Mouse (Mus musculus) MEL (cell line): ENCODE results near the gene Gtf2e1. TPM values are rescaled to one million over a fixed set of nuclear protein-coding genes. Genes with fewer than 3 reads are reported as not detected.

Experiments
- DNase-seq: peaks from one replicate; pipeline ENCODE4 v3.0.0; 2011; ENCODE audit warnings: low read depth, low spot score
- H3K27ac ChIP-seq: 2 replicates; pipeline ENCODE4 v1.5.1; 2012; ENCODE audit warnings: low read depth, mild to moderate bottlenecking, control low read depth, low read length, moderate library complexity; ENCODE audit not compliant: control insufficient read depth
- H3K27me3 ChIP-seq, 2 experiments: fragments of 150-350 bp in 1 of 2; sonication (generic) in 1 of 2; 2 replicates each; pipeline ENCODE4 v1.6.1; 2012; ENCODE audit warnings: low read length in 2 of 2, mild to moderate bottlenecking in 2 of 2, improper control_type of control experiment in 1 of 2, moderate library complexity in 1 of 2; ENCODE audit not compliant: insufficient read depth in 2 of 2, control insufficient read depth in 1 of 2
- H3K36me3 ChIP-seq, 2 experiments: 2 replicates each; pipeline ENCODE4 v1.6.1; 2012 to 2014; ENCODE audit warnings: low read length in 2 of 2, improper control_type of control experiment in 1 of 2, inconsistent platforms in 1 of 2, mild to moderate bottlenecking in 1 of 2; ENCODE audit not compliant: insufficient read depth in 2 of 2, control insufficient read depth in 1 of 2
- H3K4me1 ChIP-seq, 2 experiments: fragments of 150-350 bp in 1 of 2; sonication (generic) in 1 of 2; 2 replicates each; pipeline ENCODE4 v1.6.1; 2012; ENCODE audit warnings: low read length in 2 of 2, improper control_type of control experiment in 1 of 2, mild to moderate bottlenecking in 1 of 2; ENCODE audit not compliant: insufficient read depth in 2 of 2, control insufficient read depth in 1 of 2
- H3K4me3 ChIP-seq, 2 experiments: fragments of 150-350 bp in 1 of 2; sonication (generic) in 1 of 2; 2 replicates each; pipeline ENCODE4 v1.5.1; 2012; ENCODE audit warnings: low read depth in 2 of 2, low read length in 2 of 2, mild to moderate bottlenecking in 2 of 2, moderate library complexity in 2 of 2, control low read depth in 1 of 2, improper control_type of control experiment in 1 of 2; ENCODE audit not compliant: control insufficient read depth in 1 of 2, insufficient read depth in 1 of 2
- H3K79me2 ChIP-seq: 2 replicates; pipeline ENCODE4 v1.6.1; 2012; ENCODE audit warnings: mild to moderate bottlenecking, low read length, moderate library complexity; ENCODE audit not compliant: control insufficient read depth, poor library complexity, insufficient read depth
- H3K9ac ChIP-seq: 2 replicates; pipeline ENCODE4 v1.6.1; 2012; ENCODE audit warnings: low read depth, mild to moderate bottlenecking, control low read depth, low read length, moderate library complexity; ENCODE audit not compliant: control insufficient read depth, poor library complexity, severe bottlenecking
- H3K9me3 ChIP-seq: fragments of 150-350 bp; sonication (generic); replicated peaks from 2 replicates; pipeline ENCODE4 v1.6.1; 2012; ENCODE audit warnings: mild to moderate bottlenecking, low read length, improper control_type of control experiment, moderate library complexity; ENCODE audit not compliant: insufficient read depth
- CTCF ChIP-seq, 3 experiments: IDR thresholded peaks in 2 of 3; conservative IDR thresholded peaks in 1 of 3; 2 replicates each; pipeline ENCODE4 v1.5.1; 2011 to 2012; ENCODE audit warnings: low read length in 3 of 3, low read depth in 2 of 3, mild to moderate bottlenecking in 2 of 3, improper control_type of control experiment in 1 of 3, inconsistent platforms in 1 of 3, mixed read lengths in 1 of 3, moderate library complexity in 1 of 3; ENCODE audit not compliant: control insufficient read depth in 1 of 3, insufficient read depth in 1 of 3, poor library complexity in 1 of 3, severe bottlenecking in 1 of 3
- ELF1 ChIP-seq: IDR thresholded peaks from 2 replicates; pipeline ENCODE4 v1.6.1; 2014; ENCODE audit warnings: low read depth, mild to moderate bottlenecking, inconsistent platforms, low read length, improper control_type of control experiment, moderate library complexity
- GATA1 ChIP-seq: IDR thresholded peaks from 2 replicates; pipeline ENCODE4 v1.6.1; 2011; ENCODE audit warnings: low read depth, low read length, improper control_type of control experiment
- MAFK ChIP-seq: IDR thresholded peaks from 2 replicates; pipeline ENCODE4 v1.6.1; 2011; ENCODE audit warnings: low read depth, mild to moderate bottlenecking, low read length, improper control_type of control experiment, borderline replicate concordance
- MEF2A ChIP-seq: IDR thresholded peaks from 2 replicates; pipeline ENCODE4 v1.6.1; 2014; ENCODE audit warnings: low read depth, mild to moderate bottlenecking, inconsistent platforms, low read length, improper control_type of control experiment; ENCODE audit not compliant: poor library complexity, insufficient replicate concordance, severe bottlenecking; ENCODE audit errors: extremely low read depth
- MYB ChIP-seq: IDR thresholded peaks from 2 replicates; pipeline ENCODE4 v1.6.1; 2011; ENCODE audit warnings: mild to moderate bottlenecking, low read depth, low read length, improper control_type of control experiment
- MYC ChIP-seq: IDR thresholded peaks from 2 replicates; pipeline ENCODE4 v1.6.1; 2011; ENCODE audit warnings: low read depth, mild to moderate bottlenecking, low read length, improper control_type of control experiment, moderate library complexity
- NELFE ChIP-seq: IDR thresholded peaks from 2 replicates; pipeline ENCODE4 v1.6.1; 2011; ENCODE audit warnings: low read depth, low read length, improper control_type of control experiment
- NRF1 ChIP-seq: IDR thresholded peaks from 2 replicates; pipeline ENCODE4 v1.6.1; 2014; ENCODE audit warnings: low read depth, mild to moderate bottlenecking, inconsistent platforms, low read length, improper control_type of control experiment, moderate library complexity; ENCODE audit not compliant: poor library complexity, insufficient read depth, severe bottlenecking
- POLR2AphosphoS5 ChIP-seq: IDR thresholded peaks from 2 replicates; pipeline ENCODE4 v1.6.1; 2012; ENCODE audit warnings: low read depth, borderline replicate concordance, mild to moderate bottlenecking, inconsistent platforms, low read length, moderate library complexity, mixed read lengths
- RAD21 ChIP-seq: IDR thresholded peaks from 2 replicates; pipeline ENCODE4 v1.6.1; 2011; ENCODE audit warnings: mild to moderate bottlenecking, low read depth, low read length, improper control_type of control experiment
- RCOR1 ChIP-seq: IDR thresholded peaks from 2 replicates; pipeline ENCODE4 v1.6.1; 2012; ENCODE audit warnings: low read depth, mild to moderate bottlenecking, inconsistent platforms, low read length, improper control_type of control experiment
- SMC3 ChIP-seq: IDR thresholded peaks from 2 replicates; pipeline ENCODE4 v1.6.1; 2011; ENCODE audit warnings: low read depth, low read length, improper control_type of control experiment
- TAL1 ChIP-seq: IDR thresholded peaks from 2 replicates; pipeline ENCODE4 v1.6.1; 2012; ENCODE audit warnings: mild to moderate bottlenecking, inconsistent platforms, low read length, moderate library complexity, mixed read lengths
- TBP ChIP-seq: IDR thresholded peaks from 2 replicates; pipeline ENCODE4 v1.8.0; 2011; ENCODE audit warnings: low read depth, low read length, improper control_type of control experiment
- USF2 ChIP-seq, 2 experiments: IDR thresholded peaks; 2 replicates each; pipeline ENCODE4 v1.6.1; 2011 to 2012; ENCODE audit warnings: improper control_type of control experiment in 2 of 2, low read length in 2 of 2, borderline replicate concordance in 1 of 2, inconsistent platforms in 1 of 2, low read depth in 1 of 2, mild to moderate bottlenecking in 1 of 2; ENCODE audit not compliant: insufficient read depth in 1 of 2
- ZMIZ1 ChIP-seq: IDR thresholded peaks from 2 replicates; pipeline ENCODE4 v1.6.1; 2012; ENCODE audit warnings: low read depth, mild to moderate bottlenecking, inconsistent platforms, low read length, improper control_type of control experiment, moderate library complexity
- ZNF384 ChIP-seq: IDR thresholded peaks from 2 replicates; pipeline ENCODE4 v1.6.1; 2012; ENCODE audit warnings: low read depth, mild to moderate bottlenecking, inconsistent platforms, low read length, improper control_type of control experiment
- polyA plus RNA-seq, 2 experiments: library from polyadenylated mRNA; stranded (reverse) in 1 of 2; unstranded in 1 of 2; fragments of >175 nt in 1 of 2; fragments of >200 nt in 1 of 2; gene quantifications; 2 replicates each; pipeline versions ENCODE4 v1.2.1 to v1.2.4; 2012; ENCODE audit warnings: low replicate concordance in 2 of 2, low read depth in 1 of 2; ENCODE audit not compliant: insufficient read length in 2 of 2, insufficient read depth in 1 of 2, missing spikeins in 1 of 2
- total RNA-seq: library from RNA; depleted of rRNA; stranded (reverse); fragments of 300-350 nt; gene quantifications from 2 replicates; pipeline ENCODE4 v1.2.3, GENCODE M21; 2012

Gene Gtf2e1
- total and polyA plus RNA-seq, 3 experiments: 29.3 to 37.9 TPM; not detected in 1

DNA sequence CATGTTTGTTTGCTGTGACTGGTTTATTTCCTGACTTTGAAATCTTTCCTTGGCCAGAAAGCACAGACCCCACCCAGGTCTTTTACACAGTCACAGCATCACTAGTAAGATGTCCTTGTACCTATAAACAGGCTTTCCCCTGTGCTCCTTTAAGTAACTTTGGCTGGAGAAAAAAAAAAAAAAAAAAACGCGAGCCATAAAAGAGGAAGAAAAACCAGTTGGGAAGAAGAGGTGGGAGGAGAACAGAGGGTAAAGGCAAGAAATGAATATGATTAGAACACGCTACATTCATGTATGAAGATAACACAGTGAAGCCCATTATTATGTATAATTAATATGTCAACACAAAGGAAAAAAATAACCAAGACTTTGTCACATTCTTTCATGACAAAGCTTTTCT is 35.7 kb upstream of the Gtf2e1 start:
- Histone ChIP-seq H3K79me2 (no peaks in the 10 kb centered on the region), H3K9ac (no peak overlapping the region), H3K27me3 (no peaks in the 10 kb centered on the region)

DNA sequence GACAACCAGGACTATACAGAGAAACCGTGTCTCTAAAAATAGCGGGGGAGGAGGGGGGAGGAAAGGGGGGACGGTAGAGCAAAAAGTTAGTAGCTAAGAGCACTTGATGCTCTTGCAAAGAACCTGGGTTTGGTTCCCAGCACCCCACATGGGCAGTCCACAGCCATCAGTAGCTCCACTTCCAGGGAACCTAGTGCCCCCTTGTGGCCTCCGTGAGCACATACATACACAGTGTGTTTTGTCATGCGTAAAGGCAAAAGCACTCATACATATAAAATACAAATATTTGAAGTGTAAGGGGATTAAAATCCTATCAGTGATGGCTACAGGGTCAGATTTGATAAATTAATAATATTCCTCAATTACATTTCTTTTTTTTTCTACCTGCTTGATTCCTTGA is 33.5 kb upstream of the Gtf2e1 start:
- peak; percentile 19 for DNase-seq
- no peak overlapping the region for H3K4me3 ChIP-seq
- TF ChIP-seq RAD21 (peak; percentile 22), MEF2A (no peak), USF2 (IDR thresholded peaks at IDR 0.05; ENCODE audit: borderline replicate concordance in 1 of 2, insufficient read depth in 1 of 2, low read depth in 1 of 2, low read length in 2 of 2) (no peak), SMC3 (peak; percentile 41), CTCF (IDR thresholded peaks at IDR 0.05 in 2 of 3, conservative IDR thresholded peaks at IDR 0.05 in 1 of 3; ENCODE audit: control insufficient read depth in 1 of 3, insufficient read depth in 1 of 3, low read depth in 2 of 3, low read length in 3 of 3, poor library complexity in 1 of 3, severe bottlenecking in 1 of 3) (peak; percentile 30 to 47 (median 41))

More for the DNA sequence above, 35.7 kb upstream of the Gtf2e1 start:
- Histone ChIP-seq H3K4me1 (peaks cover 0 to 3% of the 10 kb centered on the region in 2 experiments; a peak in 1 of 4 replicates), H3K27ac (no peak overlapping the region), H3K4me3 (no peak overlapping the region), H3K36me3 (no peaks in the 10 kb centered on the region), H3K9me3 (no peaks in the 10 kb centered on the region)
- no peak for DNase-seq
- TF ChIP-seq ELF1 (no peak), ZNF384 (peak; percentile 87)

DNA sequence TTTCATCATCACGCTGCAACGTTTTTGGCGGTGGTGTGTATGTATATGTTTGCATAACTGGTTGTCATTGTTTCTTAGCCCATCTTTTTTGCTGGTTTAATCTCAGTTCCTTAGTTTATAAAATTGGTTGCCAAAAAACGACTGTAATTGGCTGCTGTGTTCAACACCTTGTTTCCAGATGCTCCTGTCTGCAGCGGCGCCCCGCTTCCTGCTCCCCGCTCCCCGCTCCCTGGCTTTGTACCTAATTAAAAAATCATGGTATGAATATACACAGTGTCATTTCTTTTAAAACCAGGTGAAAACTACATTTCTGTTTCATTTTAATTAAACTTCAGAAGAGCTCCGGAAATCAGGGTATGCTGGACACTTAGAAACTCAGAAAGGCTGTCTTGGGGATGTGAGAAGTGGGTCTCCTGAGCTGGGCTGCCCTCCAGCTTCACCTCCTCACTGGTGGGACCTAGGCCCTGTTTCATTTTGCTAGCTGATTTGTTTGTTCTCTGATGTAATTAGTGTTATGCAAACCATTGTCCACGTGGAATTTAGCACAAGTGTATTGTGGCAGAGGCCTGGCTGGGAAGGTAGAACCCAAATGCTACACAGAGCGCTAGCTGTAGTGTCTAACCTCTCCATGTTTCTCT is 32.6 kb upstream of the Gtf2e1 start:
- Histone ChIP-seq H3K36me3 (no peaks in the 10 kb centered on the region), H3K27ac (no peak overlapping the region), H3K27me3 (no peaks in the 10 kb centered on the region), H3K9me3 (no peaks in the 10 kb centered on the region), H3K4me3 (no peak overlapping the region), H3K79me2 (no peaks in the 10 kb centered on the region), H3K4me1 (peaks cover 0 to 3% of the 10 kb centered on the region in 2 experiments; a peak in 1 of 4 replicates), H3K9ac (no peak overlapping the region)
- TF ChIP-seq ZNF384: no peak
- no peak for TF ChIP-seq RCOR1
- no peak for TF ChIP-seq MYB
- no peak for TF ChIP-seq TAL1
- TF ChIP-seq USF2 (IDR thresholded peaks at IDR 0.05; ENCODE audit: borderline replicate concordance in 1 of 2, insufficient read depth in 1 of 2, low read depth in 1 of 2, low read length in 2 of 2): no peak
- no peak for TF ChIP-seq NELFE
- no peak for TF ChIP-seq RAD21
- TF ChIP-seq MYC: no peak
- no peak for TF ChIP-seq POLR2AphosphoS5
- no peak for TF ChIP-seq MAFK
- no peak for TF ChIP-seq GATA1
- no peak for TF ChIP-seq CTCF (IDR thresholded peaks at IDR 0.05 in 2 of 3, conservative IDR thresholded peaks at IDR 0.05 in 1 of 3; ENCODE audit: control insufficient read depth in 1 of 3, insufficient read depth in 1 of 3, low read depth in 2 of 3, low read length in 3 of 3, poor library complexity in 1 of 3, severe bottlenecking in 1 of 3)
- no peak for TF ChIP-seq ZMIZ1
- TF ChIP-seq NRF1: no peak
- TF ChIP-seq TBP: no peak
- no peak for DNase-seq

More for the DNA sequence above, 33.5 kb upstream of the Gtf2e1 start:
- no peak overlapping the region for H3K9ac ChIP-seq
- no peaks in the 10 kb centered on the region for H3K36me3 ChIP-seq
- no peak overlapping the region for H3K27ac ChIP-seq
- no peaks in the 10 kb centered on the region for H3K27me3 ChIP-seq
- no peaks in the 10 kb centered on the region for H3K9me3 ChIP-seq
- H3K4me1 ChIP-seq: peaks cover 0 to 3% of the 10 kb centered on the region in 2 experiments; a peak in 1 of 4 replicates
- no peaks in the 10 kb centered on the region for H3K79me2 ChIP-seq
